Mouse (Mus musculus): ENCODE measurements around the gene Ptprg.
A peak's percentile ranks its signal among the peaks of the same experiment; 100 is the strongest.

The Ptprg gene

GRCm38 (mm10) chr14:11871752-11872344 lies 318.5 kb downstream of the Ptprg start:
- no peak for DNase-seq (ENCODE audit: extremely low read depth, low read depth, low spot score)

GRCm38 (mm10) chr14:11874266-11874665 lies 320.9 kb downstream of the Ptprg start:
- no peak for DNase-seq (ENCODE audit: extremely low read depth, low read depth, low spot score)

GRCm38 (mm10) chr14:11874960-11875889 lies 321.9 kb downstream of the Ptprg start:
- DNase-seq (ENCODE audit: extremely low read depth, low read depth, low spot score), result no peak

- DNase-seq (ENCODE audit: extremely low read depth, low read depth, low spot score), result no peak
Measured at GRCm38 (mm10) chr14:11881082-11881481, 327.8 kb downstream of the Ptprg start.

- no peak for DNase-seq (ENCODE audit: extremely low read depth, low read depth, low spot score)
Measured at GRCm38 (mm10) chr14:11883142-11883921, 330.0 kb downstream of the Ptprg start.

- DNase-seq (ENCODE audit: extremely low read depth, low read depth, low spot score), result no peak
Measured at GRCm38 (mm10) chr14:11883995-11884394, 330.7 kb downstream of the Ptprg start.

- DNase-seq (ENCODE audit: extremely low read depth, low read depth, low spot score), result no peak
Measured at GRCm38 (mm10) chr14:11886417-11886816, 333.1 kb downstream of the Ptprg start.

- no peak for DNase-seq (ENCODE audit: extremely low read depth, low read depth, low spot score)
Measured at GRCm38 (mm10) chr14:11890890-11891289, 337.6 kb downstream of the Ptprg start.

- DNase-seq (ENCODE audit: extremely low read depth, low read depth, low spot score), result no peak
Measured at GRCm38 (mm10) chr14:11892621-11893020, 339.3 kb downstream of the Ptprg start.

- DNase-seq (ENCODE audit: extremely low read depth, low read depth, low spot score), result no peak
Measured at GRCm38 (mm10) chr14:11895486-11895885, 342.2 kb downstream of the Ptprg start.

- no peak for DNase-seq (ENCODE audit: extremely low read depth, low read depth, low spot score)
Measured at GRCm38 (mm10) chr14:11902794-11903193, 349.5 kb downstream of the Ptprg start.

- no peak for DNase-seq (ENCODE audit: extremely low read depth, low read depth, low spot score)
Measured at GRCm38 (mm10) chr14:11906130-11906675, 352.9 kb downstream of the Ptprg start.

- DNase-seq (ENCODE audit: extremely low read depth, low read depth, low spot score), result no peak
Measured at GRCm38 (mm10) chr14:11912253-11912652, 358.9 kb downstream of the Ptprg start.

GRCm38 (mm10) chr14:11917225-11917624 lies 363.9 kb downstream of the Ptprg start:
- no peak for DNase-seq (ENCODE audit: extremely low read depth, low read depth, low spot score)

GRCm38 (mm10) chr14:11928545-11928944 lies 375.2 kb downstream of the Ptprg start:
- DNase-seq (ENCODE audit: extremely low read depth, low read depth, low spot score), result no peak

GRCm38 (mm10) chr14:11932517-11932916 lies 379.2 kb downstream of the Ptprg start:
- DNase-seq (ENCODE audit: extremely low read depth, low read depth, low spot score), result no peak

- DNase-seq (ENCODE audit: extremely low read depth, low read depth, low spot score), result no peak
Measured at GRCm38 (mm10) chr14:11934556-11934955, 381.2 kb downstream of the Ptprg start.

GRCm38 (mm10) chr14:11935281-11935680 lies 381.9 kb downstream of the Ptprg start:
- no peak for DNase-seq (ENCODE audit: extremely low read depth, low read depth, low spot score)

- no peak for DNase-seq (ENCODE audit: extremely low read depth, low read depth, low spot score)
Measured at GRCm38 (mm10) chr14:11935698-11936097, 382.4 kb downstream of the Ptprg start.

- no peak for DNase-seq (ENCODE audit: extremely low read depth, low read depth, low spot score)
Measured at GRCm38 (mm10) chr14:11938912-11939311, 385.6 kb downstream of the Ptprg start.

- DNase-seq (ENCODE audit: extremely low read depth, low read depth, low spot score), result peak; percentile 3
Measured at GRCm38 (mm10) chr14:11941989-11942514, 388.7 kb downstream of the Ptprg start.
